Mouse (Mus musculus) ES-E14 (cell line): Measurements from ENCODE around the gene Ube2j2. TPM values are rescaled to one million over a fixed set of nuclear protein-coding genes. Genes with fewer than 3 reads are reported as not detected.

Source experiments
- DNase-seq: peaks from one replicate; pipeline ENCODE4 v3.0.0-alpha.2; 2013; ENCODE audit warnings: low read depth, low spot score
- H3K27ac ChIP-seq: 2 replicates; pipeline ENCODE4 v1.5.1; 2012; ENCODE audit warnings: low read depth, mild to moderate bottlenecking, low read length, moderate library complexity, mixed read lengths; ENCODE audit not compliant: poor library complexity, insufficient read depth, severe bottlenecking
- H3K36me3 ChIP-seq: 2 replicates; pipeline ENCODE4 v1.6.1; 2012; ENCODE audit warnings: mild to moderate bottlenecking, low read length, moderate library complexity, mixed read lengths; ENCODE audit not compliant: control insufficient read depth, poor library complexity, insufficient read depth, severe bottlenecking
- H3K4me1 ChIP-seq, 2 experiments: fragments of 150-350 bp in 1 of 2; sonication (generic) in 1 of 2; 2 replicates each; pipeline ENCODE4 v1.6.1; 2012; ENCODE audit warnings: low read length in 2 of 2, mild to moderate bottlenecking in 1 of 2, mixed read lengths in 1 of 2; ENCODE audit not compliant: control insufficient read depth in 2 of 2, insufficient read depth in 2 of 2, poor library complexity in 1 of 2
- H3K4me3 ChIP-seq, 2 experiments: fragments of 150-350 bp in 1 of 2; sonication (generic) in 1 of 2; 2 replicates each; pipeline ENCODE4 v1.5.1; 2012; ENCODE audit warnings: low read length in 2 of 2, low read depth in 1 of 2, mild to moderate bottlenecking in 1 of 2, mixed read lengths in 1 of 2; ENCODE audit not compliant: insufficient read depth in 1 of 2, poor library complexity in 1 of 2, severe bottlenecking in 1 of 2
- H3K9ac ChIP-seq: 2 replicates; pipeline ENCODE4 v1.6.1; 2012; ENCODE audit warnings: low read depth, mild to moderate bottlenecking, low read length, mixed read lengths; ENCODE audit not compliant: poor library complexity, insufficient read depth, severe bottlenecking
- H3K9me3 ChIP-seq: fragments of 150-350 bp; sonication (generic); 2 replicates; pipeline ENCODE4 v1.6.1; 2012; ENCODE audit warnings: low read depth, mild to moderate bottlenecking, low read length; ENCODE audit not compliant: control insufficient read depth, insufficient read depth
- CHD2 ChIP-seq: IDR thresholded peaks from 2 replicates; pipeline ENCODE4 v1.6.1; 2014; ENCODE audit warnings: mild to moderate bottlenecking, low read depth, low read length, inconsistent platforms
- HCFC1 ChIP-seq: IDR thresholded peaks from 2 replicates; pipeline ENCODE4 v1.6.1; 2012; ENCODE audit warnings: low read length, inconsistent platforms, borderline replicate concordance; ENCODE audit not compliant: insufficient read depth
- MAFK ChIP-seq: IDR thresholded peaks from 2 replicates; pipeline ENCODE4 v1.6.1; 2014; ENCODE audit warnings: mild to moderate bottlenecking, low read depth, low read length, inconsistent platforms; ENCODE audit not compliant: insufficient read depth
- ZC3H11A ChIP-seq: IDR thresholded peaks from 2 replicates; pipeline ENCODE4 v1.6.1; 2012; ENCODE audit warnings: low read depth, mild to moderate bottlenecking, inconsistent platforms, low read length, borderline replicate concordance
- ZNF384 ChIP-seq: IDR thresholded peaks from 2 replicates; pipeline ENCODE4 v1.6.1; 2012; ENCODE audit warnings: low read depth, low read length, inconsistent platforms
- in situ Hi-C, 2 experiments: fragments of 600-800 bp; cut with MboI; formaldehyde crosslinking; loops; one replicate each; pipeline ENCODE4 v1.15.1; 2025; ENCODE audit warnings: low sequenced_read_pairs in 2 of 2, inconsistent platforms in 1 of 2; ENCODE audit not compliant: unreplicated experiment in 2 of 2
- total RNA-seq: library from RNA; depleted of rRNA; stranded (reverse); fragments of 300-350 nt; gene quantifications from 2 replicates; pipeline ENCODE4 v1.2.3, GENCODE M21; 2012

Ube2j2 gene
- total RNA-seq, 1 experiment = 74.1 TPM

DNA sequence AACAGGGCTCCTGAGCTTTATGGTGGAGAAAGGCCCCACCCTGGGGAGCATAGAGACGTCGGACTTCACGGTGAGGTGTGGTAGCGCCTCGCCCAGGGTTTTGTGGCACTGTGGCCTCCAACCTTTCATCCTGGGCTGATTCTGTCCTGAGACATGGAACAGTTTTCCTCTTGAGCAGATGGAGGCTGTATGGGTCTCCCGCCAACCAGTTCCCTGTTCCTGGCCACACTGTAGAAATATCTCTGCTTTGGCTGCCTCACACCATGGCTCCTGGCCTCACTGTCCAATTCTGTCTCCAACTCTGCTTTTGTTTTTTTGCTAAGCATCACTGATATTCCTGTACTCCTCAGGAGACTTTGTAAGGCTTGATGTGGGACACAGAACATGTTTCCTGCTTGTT is 11.9 kb downstream of the Ube2j2 start:
- no peak for DNase-seq
- Histone ChIP-seq H3K27ac (no peak overlapping the region), H3K4me1 (peaks cover 0 to 2% of the 10 kb centered on the region in 2 experiments; a peak in 1 of 4 replicates), H3K9me3 (no peaks in the 10 kb centered on the region), H3K9ac (no peak overlapping the region), H3K4me3 (no peak overlapping the region), H3K36me3 (peaks cover 33% of the 10 kb centered on the region)
- in situ Hi-C loops = no loop called here
- TF ChIP-seq MAFK = no peak
- no peak for TF ChIP-seq ZNF384
- no peak for TF ChIP-seq CHD2
- no peak for TF ChIP-seq HCFC1
- no peak for TF ChIP-seq ZC3H11A

DNA sequence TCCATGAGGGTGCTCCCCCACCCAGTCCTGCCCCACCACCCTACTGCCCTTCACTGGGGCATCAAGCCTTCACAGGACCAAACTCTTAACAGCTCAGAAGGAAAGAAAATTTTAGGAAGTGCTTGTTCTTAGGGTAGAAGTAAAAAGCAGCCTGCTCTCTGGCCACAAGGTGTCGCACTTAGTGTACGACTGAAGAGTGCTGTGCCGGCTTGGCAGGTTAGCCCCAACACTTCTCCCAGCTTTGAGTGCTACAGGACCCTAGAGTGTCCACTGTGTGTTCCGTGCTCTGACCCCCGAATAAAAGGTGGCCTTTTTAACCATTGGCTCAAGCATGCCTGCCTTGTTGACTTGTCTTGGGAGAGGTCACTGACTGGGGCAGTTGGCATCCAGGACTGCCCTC is 15.6 kb downstream of the Ube2j2 start:
- Histone ChIP-seq H3K4me1 (peaks cover 0 to 8% of the 10 kb centered on the region in 2 experiments; a peak in 2 of 4 replicates), H3K36me3 (peaks cover 21% of the 10 kb centered on the region), H3K9ac (no peak overlapping the region), H3K9me3 (no peaks in the 10 kb centered on the region), H3K27ac (no peak overlapping the region), H3K4me3 (no peak overlapping the region)
- in situ Hi-C loops = no loop called here
- peak; percentile 82 for DNase-seq
- TF ChIP-seq ZC3H11A = peak; percentile 24; the same call in 1 of the 2 replicates
- TF ChIP-seq ZNF384 = no peak
- no peak for TF ChIP-seq MAFK

GRCm38 (mm10) chr4:155962167-155962971 is 18.7 kb downstream of the Ube2j2 start, which contains the start of gene C1qtnf12:
TSS of gene C1qtnf12 (plus strand) at chr4:155962318.
- peak within 1 kb of the TSS; percentile 49 to 59 for H3K4me3 ChIP-seq
- H3K9ac ChIP-seq = peak within 1 kb of the TSS; percentile 64
- peaks cover 0 to 8% of the 10 kb centered on the region in 2 experiments; a peak in 2 of 4 replicates for H3K4me1 ChIP-seq
- DNase-seq = no peak
- in situ Hi-C loops = no loop called here
- H3K27ac ChIP-seq = no peak within 1 kb of the TSS
- H3K9me3 ChIP-seq = no peaks in the 10 kb centered on the region
- peaks cover 19% of the 10 kb centered on the region; the same call in 1 of the 2 replicates for H3K36me3 ChIP-seq
- TF ChIP-seq MAFK = no peak
- TF ChIP-seq ZNF384 = no peak
- no peak for TF ChIP-seq HCFC1
- TF ChIP-seq CHD2 = no peak
- no peak for TF ChIP-seq ZC3H11A

GRCm38 (mm10) chr4:155963106-155963505 is 19.5 kb downstream of the Ube2j2 start:
- Histone ChIP-seq H3K9ac (no peak overlapping the region), H3K9me3 (no peaks in the 10 kb centered on the region), H3K36me3 (peaks cover 13% of the 10 kb centered on the region; the same call in 1 of the 2 replicates), H3K4me1 (peaks cover 0 to 8% of the 10 kb centered on the region in 2 experiments; a peak in 2 of 4 replicates), H3K27ac (no peak overlapping the region), H3K4me3 (no peak overlapping the region; a peak in 1 of 4 replicates)
- no peak for DNase-seq
- in situ Hi-C loops = no loop called here
- TF ChIP-seq MAFK (no peak), HCFC1 (no peak), ZC3H11A (no peak), CHD2 (no peak), ZNF384 (no peak)
